In the genomic region with DNA sequence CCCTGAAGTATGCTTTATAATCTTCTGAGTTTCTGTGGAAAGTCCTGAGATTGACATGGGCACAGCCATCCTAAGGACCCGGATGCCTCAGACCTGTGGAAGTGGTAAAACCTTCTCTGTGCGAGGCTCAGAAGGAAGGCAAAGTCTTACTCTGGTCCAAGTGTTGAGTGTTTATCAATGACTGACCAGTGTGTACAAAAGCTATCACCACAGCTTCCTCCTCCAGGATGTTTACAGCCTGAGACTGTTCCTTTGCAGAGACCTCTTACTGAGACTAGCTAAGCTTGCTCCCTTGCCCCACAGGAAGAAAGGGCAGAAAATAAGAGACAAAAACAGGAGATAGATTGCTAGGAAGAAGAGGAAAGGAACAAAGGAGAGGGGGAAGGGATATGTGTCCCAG, we compare ENCODE assay signal across 27 mouse cellular contexts. TPM values are rescaled to one million over a fixed set of nuclear protein-coding genes. Genes with fewer than 3 reads are reported as not detected.
"Had no signal": no experiment of that assay in that cellular context is flagged by ENCODE, and none has a peak within 500 bp of the region (broad histone marks: within the 10 kb centered on the region; RNA-seq: fewer than 3 reads in every experiment).

No protein-coding gene starts in this region.

- H3K9me3 ChIP-seq: kidney, embryonic 15.5 days; liver, embryonic 13.5 days; lung, embryonic 15.5 days; midbrain, embryonic 10.5 days; midbrain, embryonic 13.5 days; neural tube, embryonic 13.5 days had no signal

- H3K4me1 ChIP-seq: lung, embryonic 15.5 days; neural tube, embryonic 13.5 days had no signal

- H3K4me2 ChIP-seq: kidney, embryonic 15.5 days; liver, embryonic 13.5 days; lung, embryonic 15.5 days; midbrain, embryonic 13.5 days; neural tube, embryonic 13.5 days had no signal

- H3K36me3 ChIP-seq: kidney, embryonic 15.5 days; liver, embryonic 13.5 days; lung, embryonic 15.5 days; midbrain, embryonic 10.5 days; midbrain, embryonic 13.5 days; neural tube, embryonic 13.5 days had no signal

- H3K27ac ChIP-seq: kidney, embryonic 15.5 days; left cerebral cortex, adult 2 months; liver, embryonic 13.5 days; lung, embryonic 15.5 days; midbrain, embryonic 10.5 days; midbrain, embryonic 13.5 days; neural tube, embryonic 13.5 days had no signal

- DNase-seq: kidney, adult 11 months; kidney, adult 8-10 months; kidney, postnatal 10 days; kidney, postnatal 36 days; layer of hippocampus, postnatal 36 days; liver, embryonic 13.5 days; retina, postnatal 1 day; right cerebral cortex, postnatal 25 days; spleen, adult 18-20 months; thymus, adult 2 months; thymus, postnatal 14 days; thymus, postnatal 4 days had no signal

- H3K4me3 ChIP-seq: kidney, embryonic 15.5 days; left cerebral cortex, adult 2 months; liver, embryonic 13.5 days; lung, embryonic 15.5 days; megakaryocyte, embryonic 14.5 days; midbrain, embryonic 10.5 days; midbrain, embryonic 13.5 days; myocyte; neural tube, embryonic 13.5 days had no signal

- ATAC-seq: midbrain, embryonic 13.5 days; midbrain, embryonic 16.5 days had no signal

- H3K9ac ChIP-seq: kidney, embryonic 15.5 days; liver, embryonic 13.5 days; lung, embryonic 15.5 days; midbrain, embryonic 13.5 days; neural tube, embryonic 13.5 days had no signal

- H3K27me3 ChIP-seq: kidney, embryonic 15.5 days; liver, embryonic 13.5 days; lung, embryonic 15.5 days; midbrain, embryonic 13.5 days; neural tube, embryonic 13.5 days had no signal

RNA-seq across cellular contexts. Expression of gene Slc2a2, which starts 12.2 kb away (rescaled TPM):
- total RNA-seq: layer of hippocampus, postnatal 10 days; layer of hippocampus, postnatal 36 days; left cerebral cortex, adult 2 months; left cerebral cortex, postnatal 10 days; left cerebral cortex, postnatal 36 days; monocyte, adult 5-6 weeks; neutrophil, adult 5-6 weeks had no signal
- polyA plus RNA-seq: limb, embryonic 11.5 days; midbrain, embryonic 10.5 days; midbrain, embryonic 13.5 days; myocyte had no signal
